Mouse (Mus musculus) embryonic facial prominence, embryonic 15.5 days (tissue): ENCODE results near the gene Acad8. TPM values are rescaled to one million over a fixed set of nuclear protein-coding genes. Genes with fewer than 3 reads are reported as not detected.

Source experiments
- ATAC-seq: fragments of 200-750 bp; cut with Nextera tagmentation; 2 replicates; pipeline ENCODE4 v1.8.0; 2017; ENCODE audit warnings: low read depth, moderate TSS enrichment; ENCODE audit not compliant: insufficient number of reproducible peaks, low FRiP score, low TSS enrichment
- H3K27ac ChIP-seq: fragments of 300-500 bp; sonication (generic); replicated peaks from 2 replicates; pipeline ENCODE4 v1.5.1; 2015; ENCODE audit warnings: mild to moderate bottlenecking, inconsistent platforms
- H3K27me3 ChIP-seq: fragments of 300-500 bp; sonication (generic); 2 replicates; pipeline ENCODE4 v1.6.1; 2015; ENCODE audit warnings: inconsistent platforms
- H3K36me3 ChIP-seq: fragments of 300-500 bp; sonication (generic); 2 replicates; pipeline ENCODE4 v1.6.1; 2015; ENCODE audit warnings: mild to moderate bottlenecking, inconsistent platforms
- H3K4me1 ChIP-seq: fragments of 300-500 bp; sonication (generic); 2 replicates; pipeline ENCODE4 v1.6.1; 2015; ENCODE audit warnings: inconsistent platforms
- H3K4me2 ChIP-seq: fragments of 300-500 bp; sonication (generic); replicated peaks from 2 replicates; pipeline ENCODE4 v1.6.1; 2015; ENCODE audit warnings: mild to moderate bottlenecking, inconsistent platforms
- H3K4me3 ChIP-seq: fragments of 300-500 bp; sonication (generic); replicated peaks from 2 replicates; pipeline ENCODE4 v1.5.1; 2015; ENCODE audit warnings: mild to moderate bottlenecking, inconsistent platforms
- H3K9ac ChIP-seq: fragments of 300-500 bp; sonication (generic); 2 replicates; pipeline ENCODE4 v1.6.1; 2015; ENCODE audit warnings: inconsistent platforms
- H3K9me3 ChIP-seq: fragments of 300-500 bp; sonication (generic); replicated peaks from 2 replicates; pipeline ENCODE4 v1.6.1; 2016; ENCODE audit warnings: inconsistent platforms
- WGBS: fragments of 180-500 bp; shearing (Covaris S2); methylation state at CpG from one replicate; pipeline ENCODE4 v1.1.7; 2015; 5-methylcytosine and 5-hydroxymethylcytosine counted together
- polyA plus RNA-seq: library from polyadenylated mRNA; unstranded; fragments of >200 nt; fragmentation: Nextera tagmentation; extraction: Ambion mirVana; gene quantifications from 2 replicates; pipeline ENCODE4 v1.2.1, GENCODE M21; 2015

The Acad8 gene
- polyA plus RNA-seq, 1 experiment from 2014 or later: 56.2 TPM

DNA sequence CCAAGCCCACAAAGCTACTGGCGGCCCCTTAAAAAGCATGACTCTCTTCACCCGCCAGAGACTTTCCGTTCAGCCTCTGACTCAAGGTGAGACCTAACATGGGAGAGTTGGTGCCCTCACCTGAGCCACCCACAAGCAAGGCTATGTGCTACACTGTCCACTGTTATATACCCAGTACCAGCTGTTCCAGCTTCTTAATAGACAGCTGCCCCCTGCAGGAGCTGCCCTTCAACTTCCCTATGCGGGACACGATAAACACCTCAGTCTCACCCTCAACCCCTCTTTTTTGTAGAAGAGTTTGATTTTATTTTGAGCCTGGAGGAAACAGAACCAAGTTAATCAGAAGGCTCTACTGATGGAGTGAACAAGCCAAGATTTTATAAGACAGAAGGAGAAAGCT lies 7.5 kb upstream of the Acad8 start:
- no peak for ATAC-seq
- WGBS: 88% methylated on average over 5 of the region's 5 CpGs
- peaks cover 84% of the 10 kb centered on the region for H3K36me3 ChIP-seq

GRCm38 (mm10) chr9:27005933-27006332 lies 6.6 kb upstream of the Acad8 start:
- 80% methylated on average over 1 of the region's 1 CpGs for WGBS
- H3K9ac ChIP-seq: no peak overlapping the region
- no peak overlapping the region for H3K27ac ChIP-seq
- H3K4me3 ChIP-seq: no peak overlapping the region
- peaks cover 2% of the 10 kb centered on the region for H3K4me1 ChIP-seq
- peaks cover 76% of the 10 kb centered on the region for H3K36me3 ChIP-seq
- ATAC-seq: no peak
- no peaks in the 10 kb centered on the region for H3K27me3 ChIP-seq
- no peak overlapping the region for H3K4me2 ChIP-seq
- no peaks in the 10 kb centered on the region for H3K9me3 ChIP-seq

More for the DNA sequence above, 7.5 kb upstream of the Acad8 start:
- Histone ChIP-seq H3K4me3 (no peak overlapping the region), H3K9me3 (no peaks in the 10 kb centered on the region), H3K4me2 (no peak overlapping the region), H3K27ac (no peak overlapping the region), H3K9ac (no peak overlapping the region), H3K4me1 (no peaks in the 10 kb centered on the region), H3K27me3 (no peaks in the 10 kb centered on the region)

GRCm38 (mm10) chr9:27005231-27005630 lies 5.9 kb upstream of the Acad8 start:
- H3K27ac ChIP-seq: no peak overlapping the region
- 84% methylated on average over 3 of the region's 3 CpGs for WGBS
- H3K9me3 ChIP-seq: no peaks in the 10 kb centered on the region
- no peak for ATAC-seq
- H3K36me3 ChIP-seq: peaks cover 69% of the 10 kb centered on the region
- no peaks in the 10 kb centered on the region for H3K27me3 ChIP-seq
- no peak overlapping the region for H3K4me3 ChIP-seq
- H3K4me1 ChIP-seq: peaks cover 9% of the 10 kb centered on the region
- H3K9ac ChIP-seq: no peak overlapping the region
- H3K4me2 ChIP-seq: no peak overlapping the region

DNA sequence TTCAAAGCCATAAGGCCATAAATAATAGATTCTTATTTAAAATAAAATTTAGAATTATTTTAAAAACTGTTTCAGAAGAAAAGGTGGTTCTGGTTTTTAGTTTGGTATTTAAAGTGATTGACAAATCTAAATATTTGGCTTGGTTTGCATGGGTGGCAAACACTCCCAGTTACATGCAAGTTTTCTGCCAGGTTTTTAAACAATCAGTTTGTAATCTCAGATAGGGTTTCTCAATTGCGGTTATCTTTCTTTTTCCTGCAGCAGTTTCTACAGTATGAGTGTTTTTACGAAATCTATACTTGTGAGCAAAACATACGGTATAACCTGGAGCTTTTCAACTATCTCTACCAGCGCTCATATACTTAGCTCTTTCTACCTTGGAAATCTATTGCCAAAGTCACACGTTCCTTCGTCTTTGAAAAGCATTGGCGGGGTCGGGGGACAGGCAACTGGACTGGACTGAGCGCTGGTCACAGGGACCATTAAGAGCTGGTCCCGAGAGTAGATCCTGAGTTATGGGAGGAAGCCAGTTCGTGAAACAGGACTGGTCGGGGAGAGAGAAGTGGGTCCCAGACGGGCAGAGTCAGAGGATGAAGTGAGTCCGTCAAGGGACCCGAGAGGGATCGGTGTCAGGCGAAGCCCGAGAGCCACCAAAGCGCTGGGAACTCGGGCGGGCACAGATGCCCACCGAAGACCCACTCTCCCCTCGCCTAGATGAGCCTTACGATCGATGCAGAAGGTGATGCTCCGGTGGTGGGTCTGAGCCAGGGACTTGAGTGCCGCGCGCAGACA lies 501 bp downstream of the Acad8 start:
- no peaks in the 10 kb centered on the region for H3K27me3 ChIP-seq
- H3K4me3 ChIP-seq: peak overlapping the region; percentile 75
- peak overlapping the region; percentile 87 for H3K9ac ChIP-seq
- peak overlapping the region; percentile 59 for H3K4me2 ChIP-seq
- 1% methylated on average over 29 of the region's 29 CpGs for WGBS
- H3K27ac ChIP-seq: peak overlapping the region; percentile 86
- no peaks in the 10 kb centered on the region for H3K9me3 ChIP-seq
- peak; percentile 37; the same call in 1 of the 2 replicates for ATAC-seq
- peaks cover 10% of the 10 kb centered on the region; the same call in 1 of the 2 replicates for H3K36me3 ChIP-seq
- peaks cover 15% of the 10 kb centered on the region for H3K4me1 ChIP-seq

GRCm38 (mm10) chr9:26997501-26997900 lies 1.9 kb downstream of the Acad8 start:
- Histone ChIP-seq H3K27ac (no peak overlapping the region), H3K4me2 (no peak overlapping the region), H3K9ac (no peak overlapping the region), H3K27me3 (no peaks in the 10 kb centered on the region), H3K36me3 (0 out of 2 replicates have a peak, but pooled peaks cover under 1% of the 10 kb centered on the region), H3K4me3 (no peak overlapping the region), H3K4me1 (peaks cover 15% of the 10 kb centered on the region), H3K9me3 (no peaks in the 10 kb centered on the region)
- 88% methylated on average over 2 of the region's 2 CpGs for WGBS
- ATAC-seq: no peak

DNA sequence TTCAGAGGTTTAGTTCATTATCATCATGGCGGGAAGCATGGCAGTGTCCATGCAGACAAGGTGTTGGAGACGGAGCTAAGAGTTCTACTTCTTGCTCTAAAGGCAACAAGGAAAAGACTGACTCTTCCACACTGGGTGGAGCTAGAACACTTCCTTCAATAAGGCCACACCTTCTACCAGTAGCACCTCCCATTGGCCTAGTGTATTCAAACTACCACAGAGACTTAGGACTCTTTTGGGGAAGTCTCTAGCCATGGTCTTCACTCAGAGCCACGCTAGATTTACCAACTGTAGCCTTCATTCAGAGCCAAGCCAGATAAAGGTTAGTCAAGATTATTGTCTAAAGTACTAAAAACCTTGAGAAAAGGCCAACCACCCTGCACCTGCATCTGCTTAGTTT lies 2.3 kb downstream of the Acad8 start:
- H3K27me3 ChIP-seq: no peaks in the 10 kb centered on the region
- ATAC-seq: no peak
- 89% methylated on average over 3 of the region's 3 CpGs for WGBS
- no peak overlapping the region for H3K4me2 ChIP-seq
- H3K36me3 ChIP-seq: peaks cover 5% of the 10 kb centered on the region; the same call in 1 of the 2 replicates
- no peaks in the 10 kb centered on the region for H3K9me3 ChIP-seq
- H3K9ac ChIP-seq: no peak overlapping the region
- H3K4me1 ChIP-seq: peaks cover 15% of the 10 kb centered on the region
- no peak overlapping the region for H3K4me3 ChIP-seq
- no peak overlapping the region for H3K27ac ChIP-seq

DNA sequence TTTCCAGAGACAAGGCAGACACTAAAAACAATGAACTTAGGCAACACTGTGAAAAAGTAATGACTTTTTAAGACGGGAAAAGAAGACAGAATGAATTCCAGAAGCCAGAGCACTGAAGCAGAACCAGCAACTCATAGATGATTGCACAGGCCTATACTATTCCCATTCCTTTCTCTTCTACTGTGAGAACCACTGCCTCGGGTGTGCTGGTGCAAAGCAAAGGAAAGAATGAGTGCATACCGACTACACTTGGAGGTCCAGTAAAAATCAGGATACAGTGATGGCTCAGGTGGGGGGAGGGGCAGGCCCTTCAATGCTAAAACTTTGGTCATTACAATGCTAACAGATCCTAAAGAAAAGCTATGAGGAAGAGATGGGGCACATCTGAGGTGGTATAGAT lies 5.5 kb downstream of the Acad8 start:
- 70% methylated on average over 3 of the region's 3 CpGs for WGBS
- peaks cover 37% of the 10 kb centered on the region for H3K36me3 ChIP-seq
- no peak overlapping the region for H3K4me3 ChIP-seq
- no peak overlapping the region for H3K4me2 ChIP-seq
- H3K9ac ChIP-seq: no peak overlapping the region
- ATAC-seq: no peak
- H3K27me3 ChIP-seq: no peaks in the 10 kb centered on the region
- no peak overlapping the region for H3K27ac ChIP-seq
- 0 out of 2 replicates have a peak, but pooled peaks cover 4% of the 10 kb centered on the region for H3K4me1 ChIP-seq
- H3K9me3 ChIP-seq: no peaks in the 10 kb centered on the region

- ATAC-seq: no peak
- WGBS: 81% methylated on average over 10 of the region's 10 CpGs
These were observed 6.2 kb downstream of the Acad8 start for GRCm38 (mm10) chr9:26993118-26993517.

GRCm38 (mm10) chr9:26990181-26990580 lies 9.2 kb downstream of the Acad8 start:
- no peak overlapping the region for H3K4me2 ChIP-seq
- no peaks in the 10 kb centered on the region for H3K4me1 ChIP-seq
- WGBS: 91% methylated on average over 4 of the region's 4 CpGs
- ATAC-seq: no peak
- no peaks in the 10 kb centered on the region for H3K27me3 ChIP-seq
- no peak overlapping the region for H3K9ac ChIP-seq
- H3K36me3 ChIP-seq: peaks cover 59% of the 10 kb centered on the region
- no peaks in the 10 kb centered on the region for H3K9me3 ChIP-seq
- no peak overlapping the region for H3K27ac ChIP-seq
- no peak overlapping the region for H3K4me3 ChIP-seq

More at GRCm38 (mm10) chr9:26993118-26993517, 6.2 kb downstream of the Acad8 start:
- Histone ChIP-seq H3K4me3 (no peak overlapping the region), H3K36me3 (peaks cover 42% of the 10 kb centered on the region), H3K9me3 (no peaks in the 10 kb centered on the region), H3K9ac (no peak overlapping the region), H3K4me1 (0 out of 2 replicates have a peak, but pooled peaks cover 2% of the 10 kb centered on the region), H3K4me2 (no peak overlapping the region), H3K27ac (no peak overlapping the region), H3K27me3 (no peaks in the 10 kb centered on the region)

DNA sequence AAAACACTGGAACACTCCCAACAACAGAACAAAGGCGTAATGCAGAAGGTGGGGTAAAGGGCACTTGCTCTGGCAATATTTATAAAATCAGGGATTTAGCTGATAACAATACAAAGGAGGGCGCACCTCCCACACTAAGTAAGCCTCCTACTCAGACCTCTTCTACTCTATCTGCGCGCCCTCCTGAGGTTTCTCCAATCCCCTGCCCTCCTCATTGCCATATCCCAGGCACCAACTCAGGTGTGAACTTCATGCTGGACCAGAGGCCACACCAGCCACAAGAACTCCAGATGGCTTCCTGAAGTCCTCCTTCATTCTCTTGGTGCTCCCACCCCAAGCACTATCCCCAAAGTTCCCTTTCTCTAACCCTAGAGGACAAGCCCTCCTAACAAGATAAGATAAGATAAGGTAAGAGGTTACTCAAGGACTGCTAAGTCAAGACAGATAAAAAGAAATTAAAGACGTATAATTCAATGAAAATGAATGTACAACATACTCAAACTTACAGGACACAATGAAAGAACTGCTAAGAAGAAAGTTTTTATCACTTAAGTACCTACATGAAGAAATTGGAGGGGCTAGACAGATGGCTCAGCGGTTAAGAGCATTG lies 13.6 kb downstream of the Acad8 start:
- Histone ChIP-seq H3K4me1 (no peaks in the 10 kb centered on the region), H3K27me3 (no peaks in the 10 kb centered on the region), H3K9me3 (no peaks in the 10 kb centered on the region), H3K9ac (no peak overlapping the region), H3K4me3 (no peak overlapping the region), H3K4me2 (no peak overlapping the region), H3K27ac (no peak overlapping the region), H3K36me3 (peaks cover 59% of the 10 kb centered on the region)
- no peak for ATAC-seq
- WGBS: 96% methylated on average over 6 of the region's 6 CpGs

DNA sequence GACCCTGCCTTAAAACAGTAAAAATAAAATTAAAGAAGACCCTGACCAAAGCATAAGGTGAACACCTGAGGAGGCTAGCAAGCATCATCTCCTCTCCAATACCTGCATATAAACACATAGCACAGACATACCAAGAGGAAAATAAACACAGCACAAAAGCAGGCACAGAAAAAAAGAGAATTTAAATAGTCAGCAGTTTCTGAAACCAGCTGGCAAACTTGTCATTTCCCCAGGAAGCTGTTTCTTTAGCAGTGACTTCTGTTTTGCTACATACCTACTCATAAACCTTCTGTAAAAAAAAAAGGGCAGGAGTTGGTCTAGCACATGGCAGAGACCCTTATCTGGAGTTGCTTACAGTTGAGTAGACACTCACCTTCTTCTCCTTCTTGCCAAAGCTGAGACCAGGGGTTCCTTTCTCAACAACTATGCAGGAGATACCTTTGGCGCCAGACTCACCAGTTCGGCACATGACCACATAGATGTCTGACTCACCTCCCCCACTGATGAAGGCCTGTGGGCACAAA lies 14.2 kb downstream of the Acad8 start:
- WGBS: 93% methylated on average over 2 of the region's 2 CpGs
- Histone ChIP-seq H3K36me3 (peaks cover 58% of the 10 kb centered on the region), H3K4me3 (no peak overlapping the region), H3K27ac (no peak overlapping the region), H3K27me3 (no peaks in the 10 kb centered on the region), H3K9ac (no peak overlapping the region), H3K4me1 (no peaks in the 10 kb centered on the region), H3K4me2 (no peak overlapping the region), H3K9me3 (no peaks in the 10 kb centered on the region)
- ATAC-seq: no peak
